Mouse (Mus musculus) hindbrain, embryonic 15.5 days (tissue): Measurements from ENCODE around the gene Cd3g. TPM values are rescaled to one million over a fixed set of nuclear protein-coding genes. Genes with fewer than 3 reads are reported as not detected.
A peak's percentile ranks its signal among the peaks of the same experiment; 100 is the strongest.

Experiments
- ATAC-seq: fragments of 200-750 bp; cut with Nextera tagmentation; 2 replicates; pipeline ENCODE4 v1.8.0; 2017; ENCODE audit warnings: low read depth, moderate number of reproducible peaks, moderate TSS enrichment; ENCODE audit not compliant: low FRiP score
- H3K27ac ChIP-seq: fragments of 300-500 bp; sonication (generic); replicated peaks from 2 replicates; pipeline ENCODE4 v1.5.1; 2015; ENCODE audit warnings: mild to moderate bottlenecking, inconsistent platforms
- H3K27me3 ChIP-seq: fragments of 300-500 bp; sonication (generic); 2 replicates; pipeline ENCODE4 v1.6.1; 2015; ENCODE audit warnings: control low read depth, inconsistent platforms
- H3K36me3 ChIP-seq: fragments of 300-500 bp; sonication (generic); 2 replicates; pipeline ENCODE4 v1.6.1; 2015; ENCODE audit warnings: control low read depth, inconsistent platforms
- H3K4me1 ChIP-seq: fragments of 300-500 bp; sonication (generic); replicated peaks from 2 replicates; pipeline ENCODE4 v1.6.1; 2015; ENCODE audit warnings: control low read depth, inconsistent platforms
- H3K4me2 ChIP-seq: fragments of 300-500 bp; sonication (generic); 2 replicates; pipeline ENCODE4 v1.6.1; 2015; ENCODE audit warnings: moderate library complexity, mild to moderate bottlenecking, inconsistent platforms
- H3K4me3 ChIP-seq: fragments of 300-500 bp; sonication (generic); 2 replicates; pipeline ENCODE4 v1.5.1; 2015; ENCODE audit warnings: mild to moderate bottlenecking, inconsistent platforms
- H3K9ac ChIP-seq: fragments of 300-500 bp; sonication (generic); 2 replicates; pipeline ENCODE4 v1.6.1; 2015; ENCODE audit warnings: inconsistent platforms
- H3K9me3 ChIP-seq: fragments of 300-500 bp; sonication (generic); 2 replicates; pipeline ENCODE4 v1.6.1; 2016; ENCODE audit warnings: control low read depth, inconsistent platforms
- WGBS: fragments of 180-500 bp; shearing (Covaris S2); methylation state at CpG from one replicate; pipeline ENCODE4 v1.1.7; 2015; 5-methylcytosine and 5-hydroxymethylcytosine counted together
- polyA plus RNA-seq: library from polyadenylated mRNA; unstranded; fragments of >200 nt; fragmentation: Nextera tagmentation; extraction: Ambion mirVana; gene quantifications from 2 replicates; pipeline ENCODE4 v1.2.1, GENCODE M21; 2015

Cd3g gene
- polyA plus RNA-seq, 1 experiment from 2014 or later, result not detected

DNA sequence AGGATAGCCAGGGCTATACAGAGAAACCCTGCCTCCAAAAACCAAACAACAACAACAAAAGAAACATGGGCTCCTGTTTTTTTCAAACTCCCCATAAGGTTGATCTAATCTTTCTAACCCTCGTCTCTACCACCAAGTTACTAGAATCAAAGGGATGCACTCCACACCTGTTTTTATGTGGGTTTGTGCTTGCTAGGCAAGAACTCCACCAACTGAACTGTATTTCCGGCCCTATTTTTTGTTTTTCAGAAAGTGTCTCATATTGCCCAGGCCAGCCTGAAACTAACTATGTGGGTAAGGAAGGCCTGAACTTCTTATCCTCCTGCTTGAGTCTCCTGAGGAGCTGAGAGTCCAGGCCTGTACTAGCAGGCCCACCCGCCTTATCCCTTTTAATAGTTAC is 25.8 kb downstream of the Cd3g start:
- Histone ChIP-seq H3K27me3 (no peaks in the 10 kb centered on the region), H3K27ac (no peak overlapping the region), H3K4me1 (no peaks in the 10 kb centered on the region), H3K4me3 (no peak overlapping the region), H3K36me3 (peaks cover 73% of the 10 kb centered on the region), H3K4me2 (no peak overlapping the region), H3K9me3 (no peaks in the 10 kb centered on the region), H3K9ac (no peak overlapping the region)
- ATAC-seq, result no peak
- 95% methylated on average over 3 of the region's 3 CpGs for whole genome bisulfite sequencing

DNA sequence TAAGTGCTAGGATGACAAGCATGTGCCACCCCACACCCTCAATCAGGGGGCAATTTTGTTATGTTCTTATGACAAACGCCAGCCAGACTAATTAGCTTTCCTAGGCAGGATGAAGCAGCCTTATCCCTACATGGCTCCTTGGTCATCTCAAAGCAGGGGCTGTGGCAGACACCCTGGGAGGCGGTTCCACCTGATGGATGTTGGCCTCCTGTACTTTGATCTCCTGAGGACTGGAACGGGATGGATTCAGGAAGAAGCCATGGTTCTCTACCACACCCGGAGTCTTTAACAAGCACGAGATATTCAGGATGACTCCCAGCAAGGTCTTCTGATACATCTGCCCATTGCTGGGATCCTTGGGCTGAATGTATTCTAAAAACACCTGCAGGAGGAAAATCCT is 32.4 kb downstream of the Cd3g start:
- no peak for ATAC-seq
- WGBS, result 94% methylated on average over 5 of the region's 5 CpGs
- H3K36me3 ChIP-seq, result peaks cover 87% of the 10 kb centered on the region

DNA sequence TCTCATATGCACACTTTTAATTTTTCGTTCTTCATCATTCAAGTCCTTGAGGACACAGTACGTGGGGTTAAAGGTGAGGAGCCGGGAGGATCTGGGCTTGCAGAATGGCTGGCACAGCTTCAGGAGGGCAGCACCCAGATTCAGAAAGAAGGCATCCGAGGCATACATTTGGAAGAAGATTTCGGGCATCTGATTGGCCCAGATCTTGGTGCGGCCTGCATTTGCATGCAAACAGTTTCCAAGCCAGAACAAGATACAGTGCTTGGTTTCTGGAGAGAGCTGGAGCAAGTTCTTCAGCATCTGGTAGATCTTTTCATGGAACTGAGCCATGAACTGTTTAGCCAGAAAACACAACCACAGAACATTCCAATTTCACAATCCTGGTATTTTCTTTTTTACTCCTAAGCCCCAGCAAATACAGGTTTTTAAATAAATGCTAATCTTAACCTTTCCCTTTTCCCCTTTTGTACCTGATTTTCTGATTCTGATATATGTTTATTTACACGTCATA is 34.0 kb downstream of the Cd3g start:
- H3K4me3 ChIP-seq, result no peak overlapping the region
- no peaks in the 10 kb centered on the region for H3K4me1 ChIP-seq
- ATAC-seq, result no peak
- H3K9ac ChIP-seq, result no peak overlapping the region
- H3K9me3 ChIP-seq, result no peaks in the 10 kb centered on the region
- WGBS, result 91% methylated on average over 7 of the region's 7 CpGs
- H3K36me3 ChIP-seq, result peaks cover 88% of the 10 kb centered on the region
- no peak overlapping the region for H3K27ac ChIP-seq
- H3K4me2 ChIP-seq, result no peak overlapping the region
- no peaks in the 10 kb centered on the region for H3K27me3 ChIP-seq

More for the DNA sequence above, 32.4 kb downstream of the Cd3g start:
- Histone ChIP-seq H3K9ac (no peak overlapping the region), H3K27ac (no peak overlapping the region), H3K4me1 (no peaks in the 10 kb centered on the region), H3K4me2 (no peak overlapping the region), H3K9me3 (no peaks in the 10 kb centered on the region), H3K4me3 (no peak overlapping the region), H3K27me3 (no peaks in the 10 kb centered on the region)

DNA sequence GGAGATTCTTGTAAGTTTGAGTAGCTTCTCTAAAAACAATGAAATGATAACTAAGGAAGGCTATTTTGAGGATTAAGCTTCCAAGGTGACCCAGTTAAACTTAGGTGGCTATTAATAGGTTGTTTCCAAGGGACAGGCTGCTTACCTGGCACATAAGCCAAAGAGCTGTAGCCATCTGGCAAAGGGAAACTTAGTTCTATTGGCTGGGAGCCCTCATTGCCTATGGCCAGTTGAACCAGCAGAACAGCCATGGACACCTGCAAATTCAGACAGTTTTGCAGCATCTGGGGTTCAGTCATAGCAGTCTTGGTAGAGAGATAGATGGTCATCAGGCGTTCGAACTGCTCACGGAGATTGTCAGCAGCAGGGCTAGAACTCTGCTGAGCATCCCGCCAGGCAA is 37.8 kb downstream of the Cd3g start:
- Histone ChIP-seq H3K4me2 (no peak overlapping the region), H3K36me3 (peaks cover 86% of the 10 kb centered on the region), H3K4me1 (no peaks in the 10 kb centered on the region), H3K27ac (no peak overlapping the region), H3K9me3 (no peaks in the 10 kb centered on the region), H3K4me3 (no peak overlapping the region), H3K27me3 (no peaks in the 10 kb centered on the region), H3K9ac (no peak overlapping the region)
- no peak for ATAC-seq
- 96% methylated on average over 4 of the region's 4 CpGs for WGBS

DNA sequence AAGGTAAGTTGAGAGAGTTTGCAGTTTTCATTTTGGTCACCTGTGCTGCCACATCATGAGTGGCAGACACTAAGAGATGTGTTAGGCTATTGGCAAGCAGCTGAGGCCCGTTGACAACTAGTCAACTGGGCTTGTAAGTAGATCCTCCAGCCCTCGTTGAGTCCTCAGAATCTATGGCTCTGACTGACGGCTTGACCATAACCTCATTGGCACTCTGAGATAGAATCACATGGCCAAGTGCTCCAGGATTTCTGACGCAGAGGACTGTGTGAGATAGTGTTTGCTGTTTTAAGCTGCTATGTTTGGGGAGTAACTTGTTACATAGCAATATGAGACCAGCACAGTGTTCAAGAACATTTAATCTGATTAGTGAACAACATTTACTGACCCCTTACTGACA is 38.5 kb downstream of the Cd3g start:
- Histone ChIP-seq H3K36me3 (peaks cover 86% of the 10 kb centered on the region), H3K4me2 (no peak overlapping the region), H3K9me3 (no peaks in the 10 kb centered on the region), H3K9ac (no peak overlapping the region), H3K4me1 (no peaks in the 10 kb centered on the region), H3K27ac (no peak overlapping the region), H3K4me3 (no peak overlapping the region), H3K27me3 (no peaks in the 10 kb centered on the region)
- 94% methylated on average over 4 of the region's 4 CpGs for WGBS
- no peak for ATAC-seq

DNA sequence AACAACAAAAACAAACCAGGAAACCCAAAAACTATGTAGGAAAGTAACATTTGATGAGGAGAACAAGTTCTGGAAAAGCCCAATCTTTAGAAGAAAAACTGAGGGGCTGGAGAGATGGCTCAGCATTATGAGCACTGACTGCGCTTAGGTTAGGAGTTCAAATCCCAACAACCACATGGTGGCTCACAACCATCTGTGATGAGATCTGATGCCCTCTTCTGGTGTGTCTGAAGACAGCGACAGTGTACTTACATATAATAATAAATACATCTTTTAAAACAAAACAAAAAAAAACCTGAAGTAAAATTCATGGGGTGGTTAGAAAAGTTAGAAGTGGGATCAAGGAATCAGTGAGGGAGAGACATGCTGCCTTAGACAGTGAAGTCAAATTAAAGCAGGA is 58.7 kb downstream of the Cd3g start:
- Histone ChIP-seq H3K27me3 (no peaks in the 10 kb centered on the region), H3K36me3 (0 out of 2 replicates have a peak, but pooled peaks cover 4% of the 10 kb centered on the region), H3K27ac (peak overlapping the region; percentile 92), H3K4me2 (peak overlapping the region; percentile 87), H3K4me1 (peaks cover 16% of the 10 kb centered on the region), H3K4me3 (peak overlapping the region; percentile 88), H3K9ac (peak overlapping the region; percentile 83; the same call in 1 of the 2 replicates), H3K9me3 (no peaks in the 10 kb centered on the region)
- 63% methylated on average over 2 of the region's 2 CpGs for WGBS
- ATAC-seq, result no peak

DNA sequence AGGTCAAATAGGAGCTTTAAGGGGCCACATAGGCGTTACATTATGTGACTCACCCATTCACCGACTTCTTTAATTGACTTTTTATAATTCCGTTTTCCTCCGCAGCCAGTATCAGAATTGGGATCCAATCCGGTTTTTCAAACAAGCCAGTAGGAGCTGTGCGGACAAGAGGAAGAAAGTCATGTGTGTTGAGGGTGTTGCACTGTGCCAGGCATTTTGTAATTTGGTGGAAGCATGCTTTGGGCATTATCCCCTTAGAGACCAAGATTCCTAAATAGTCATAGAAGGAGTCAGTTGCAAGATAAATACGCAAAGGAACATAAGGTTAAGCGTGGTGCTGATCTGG is 59.1 kb downstream of the Cd3g start:
- Histone ChIP-seq H3K27ac (peak overlapping the region; percentile 92), H3K4me1 (peaks cover 16% of the 10 kb centered on the region), H3K4me3 (peak overlapping the region; percentile 88), H3K4me2 (peak overlapping the region; percentile 87), H3K9ac (peak overlapping the region; percentile 83), H3K36me3 (no peaks in the 10 kb centered on the region), H3K9me3 (no peaks in the 10 kb centered on the region), H3K27me3 (no peaks in the 10 kb centered on the region)
- ATAC-seq, result peak; percentile 92
- WGBS, result 2% methylated on average over 8 of the region's 8 CpGs

DNA sequence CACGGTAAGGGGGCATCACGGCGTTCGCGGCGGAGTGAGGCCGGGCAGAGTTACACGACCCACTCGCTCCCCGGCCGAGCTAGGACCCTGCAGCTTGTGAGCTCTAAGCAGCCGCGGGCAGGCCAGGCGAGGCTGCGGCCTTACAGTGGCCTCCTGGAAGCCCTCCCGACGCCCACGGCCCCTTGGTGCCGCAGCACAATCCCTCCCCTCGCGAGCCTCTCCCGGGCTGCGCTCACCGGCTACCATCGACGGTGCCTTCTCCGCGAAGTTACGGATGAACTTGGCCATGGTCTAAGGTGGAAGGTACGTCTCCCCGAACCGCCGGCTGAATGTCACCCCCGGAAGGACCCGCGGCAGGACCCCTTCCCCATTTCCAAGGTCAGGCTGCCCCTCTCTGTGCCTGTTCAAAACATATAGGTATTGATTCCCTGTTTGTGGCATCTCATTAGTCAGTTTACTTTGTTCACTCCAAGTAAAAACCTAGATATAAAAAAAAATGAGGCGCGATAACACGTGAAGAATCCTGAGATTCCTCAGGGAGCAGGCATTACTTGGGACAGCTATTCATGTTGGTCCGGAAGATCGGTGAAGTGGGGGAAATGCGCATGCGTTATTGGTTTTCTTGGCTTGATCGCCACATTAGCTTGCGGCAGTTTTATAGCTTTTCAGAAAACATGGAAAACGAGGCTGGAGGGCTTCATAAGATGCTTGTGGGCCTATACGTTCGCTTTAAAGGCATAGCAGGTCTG is 59.7 kb downstream of the Cd3g start, which contains the start of gene Atp5l:
Gene Atp5l (minus strand): TSS at position 369 of the 749 bp plus-strand sequence.
- Histone ChIP-seq H3K9ac (peak within 1 kb of the TSS; percentile 83), H3K4me1 (peaks cover 18% of the 10 kb centered on the region), H3K9me3 (no peaks in the 10 kb centered on the region), H3K4me2 (peak within 1 kb of the TSS; percentile 87), H3K27ac (peak within 1 kb of the TSS; percentile 92), H3K36me3 (no peaks in the 10 kb centered on the region), H3K27me3 (no peaks in the 10 kb centered on the region), H3K4me3 (peak within 1 kb of the TSS; percentile 88)
- peak; percentile 89 for ATAC-seq
- WGBS, result under 1% methylated on average over 48 of the region's 48 CpGs

DNA sequence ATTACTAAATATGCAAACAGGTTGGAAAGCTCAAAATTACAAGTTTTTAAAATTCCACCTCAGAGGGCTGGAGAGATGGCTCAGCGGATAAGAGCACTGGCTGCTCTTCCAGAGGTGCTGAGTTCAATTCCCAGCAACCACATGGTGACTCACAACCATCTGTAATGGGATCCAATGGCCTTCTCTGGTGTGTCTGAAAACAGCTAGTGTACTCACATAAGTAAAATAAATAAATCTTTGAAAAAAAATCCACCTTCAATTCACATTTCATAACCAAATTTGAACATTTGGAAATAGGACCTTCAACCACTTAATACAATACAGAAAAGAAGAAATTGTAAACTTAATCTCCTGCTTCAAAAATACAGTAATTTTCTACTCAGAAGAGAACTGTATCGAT is 60.6 kb downstream of the Cd3g start:
- Histone ChIP-seq H3K27me3 (no peaks in the 10 kb centered on the region), H3K4me3 (peak overlapping the region; percentile 88), H3K27ac (no peak overlapping the region; the same call in 1 of the 2 replicates), H3K4me2 (peak overlapping the region; percentile 87), H3K4me1 (peaks cover 27% of the 10 kb centered on the region), H3K9ac (peak overlapping the region; percentile 83), H3K36me3 (no peaks in the 10 kb centered on the region), H3K9me3 (no peaks in the 10 kb centered on the region)
- WGBS, result 36% methylated on average over 2 of the region's 2 CpGs
- no peak for ATAC-seq

Other genes starting within 250 kb of the Cd3g start
- gene Phldb1, start 245.2 kb downstream of the Cd3g start, polyA plus RNA-seq, result 46.4 and 46.8 TPM in 2 replicates
- gene Arcn1, start 212.6 kb downstream of the Cd3g start, polyA plus RNA-seq, result 130 and 135 TPM in 2 replicates
- gene Ift46, start 212.5 kb downstream of the Cd3g start, polyA plus RNA-seq, result 153 and 158 TPM in 2 replicates
- gene Tmem25, start 181.1 kb downstream of the Cd3g start, polyA plus RNA-seq, result 20.2 and 22.7 TPM in 2 replicates
- gene Ttc36, start 177.4 kb downstream of the Cd3g start, polyA plus RNA-seq, result 0.26 and 0.42 TPM in 2 replicates
- gene Kmt2a, start 99.1 kb downstream of the Cd3g start, polyA plus RNA-seq, result 23.2 and 25.9 TPM in 2 replicates
- gene Atp5l, start 59.7 kb downstream of the Cd3g start, polyA plus RNA-seq, result 802 and 842 TPM in 2 replicates
- gene Ube4a, start 14.8 kb downstream of the Cd3g start, polyA plus RNA-seq, result 34.6 and 35.1 TPM in 2 replicates
- gene Cd3d, start 1.4 kb upstream of the Cd3g start, polyA plus RNA-seq, result not detected in 2 replicates
- gene Cd3e, start 29.2 kb upstream of the Cd3g start, polyA plus RNA-seq, result 0.18 TPM in 1 of 2 replicates, not detected in the other
- 2.6 and 3.3 TPM in 2 replicates for gene Mpzl2, start 59.4 kb upstream of the Cd3g start, polyA plus RNA-seq
- gene Mpzl3, start 74.8 kb upstream of the Cd3g start, polyA plus RNA-seq, result 1.3 TPM in 2 replicates
- 0.31 and 0.34 TPM in 2 replicates for gene Jaml, start 98.8 kb upstream of the Cd3g start, polyA plus RNA-seq
- 10.3 TPM in 2 replicates for gene Scn2b, start 137.4 kb upstream of the Cd3g start, polyA plus RNA-seq
- 0.31 and 0.55 TPM in 2 replicates for gene Scn4b, start 158.0 kb upstream of the Cd3g start, polyA plus RNA-seq
- gene BC049352, start 201.6 kb upstream of the Cd3g start, polyA plus RNA-seq, result not detected in 2 replicates
- 0.14 TPM in 1 of 2 replicates, not detected in the other for gene Tmprss4, start 223.7 kb upstream of the Cd3g start, polyA plus RNA-seq